Comparison of ENCODE assay signal across 11 mouse cellular contexts in genomic region chr12:86999283-86999820, GRCm38 (mm10). TPM values are rescaled to one million over a fixed set of nuclear protein-coding genes. Genes with fewer than 3 reads are reported as not detected.
A peak's percentile ranks its signal among the peaks of the same experiment; 100 is the strongest.
DNase-seq lines count a peak whose midpoint lies in the region; ATAC-seq and TF ChIP-seq lines count a peak whose summit lies in the region.
"Had no signal": no experiment of that assay in that cellular context is flagged by ENCODE, and none has a peak within 500 bp of the region (broad histone marks: within the 10 kb centered on the region; RNA-seq: fewer than 3 reads in every experiment).

No protein-coding gene starts in this region.

- 63% methylated on average over 10 of the region's 10 CpGs for WGBS in stomach, postnatal 0 days
- 73% methylated on average over 10 of the region's 10 CpGs for WGBS in kidney, embryonic 14.5 days

- H3K9me3 ChIP-seq in stomach, postnatal 0 days (ENCODE audit: control insufficient read depth, low read length): no peaks in the 10 kb centered on the region
- H3K9me3 ChIP-seq in kidney, embryonic 14.5 days (ENCODE audit: control insufficient read depth, low read length): no peaks in the 10 kb centered on the region
- H3K9me3 ChIP-seq: neural tube, embryonic 12.5 days had no signal

- no peak overlapping the region for H3K4me3 ChIP-seq in testis, adult 2 months (ENCODE audit: control insufficient read depth, low read depth, low read length)
- no peak overlapping the region for H3K4me3 ChIP-seq in stomach, postnatal 0 days (ENCODE audit: low read depth, low read length)
- no peak overlapping the region for H3K4me3 ChIP-seq in kidney, embryonic 14.5 days (ENCODE audit: low read length)
- H3K4me3 ChIP-seq: neural tube, embryonic 12.5 days had no signal

- no peaks in the 10 kb centered on the region for H3K36me3 ChIP-seq in testis, adult 2 months (ENCODE audit: control insufficient read depth, insufficient read depth, low read length)
- no peaks in the 10 kb centered on the region for H3K36me3 ChIP-seq in stomach, postnatal 0 days (ENCODE audit: control insufficient read depth, insufficient read depth, low read length)
- H3K36me3 ChIP-seq in kidney, embryonic 14.5 days (ENCODE audit: control insufficient read depth, insufficient read depth, low read length): no peaks in the 10 kb centered on the region
- H3K36me3 ChIP-seq: neural tube, embryonic 12.5 days had no signal

- H3K9ac ChIP-seq in stomach, postnatal 0 days (ENCODE audit: low read length): no peak overlapping the region
- H3K9ac ChIP-seq in kidney, embryonic 14.5 days (ENCODE audit: low read depth, low read length): no peak overlapping the region
- H3K9ac ChIP-seq: liver, embryonic 14.5 days; neural tube, embryonic 12.5 days had no signal

- DNase-seq in gastrocnemius, postnatal 25 days: peak; percentile 9
- DNase-seq in gastrocnemius, postnatal 14 days: no peak
- no peak for DNase-seq in testis, postnatal 10 days (ENCODE audit: low spot score)
- peak; percentile 80 for DNase-seq in heart, adult 9 months (ENCODE audit: low spot score in 2 of 2)
- DNase-seq in stomach, postnatal 0 days (ENCODE audit: low spot score): no peak
- DNase-seq in ovary, postnatal 10 days (ENCODE audit: low spot score): no peak
- DNase-seq: right cerebral cortex, postnatal 4 days had no signal

- H3K27me3 ChIP-seq in testis, adult 2 months (ENCODE audit: control insufficient read depth, insufficient read depth, low read length): no peaks in the 10 kb centered on the region
- H3K27me3 ChIP-seq in stomach, postnatal 0 days (ENCODE audit: control insufficient read depth, insufficient read depth, low read length): no peaks in the 10 kb centered on the region
- H3K27me3 ChIP-seq in kidney, embryonic 14.5 days (ENCODE audit: control insufficient read depth, insufficient read depth, low read length): no peaks in the 10 kb centered on the region
- H3K27me3 ChIP-seq: neural tube, embryonic 12.5 days had no signal

- no peak for TF ChIP-seq EP300 in stomach, postnatal 0 days (optimal IDR thresholded peaks at IDR 0.05)

- H3K27ac ChIP-seq in testis, adult 2 months (ENCODE audit: control insufficient read depth, insufficient read depth, low read depth, low read length): no peak overlapping the region
- no peak overlapping the region for H3K27ac ChIP-seq in stomach, postnatal 0 days (replicated peaks)
- H3K27ac ChIP-seq in kidney, embryonic 14.5 days (ENCODE audit: low read depth, low read length): no peak overlapping the region
- H3K27ac ChIP-seq: liver, embryonic 14.5 days; neural tube, embryonic 12.5 days had no signal

- H3K4me1 ChIP-seq in testis, adult 2 months (ENCODE audit: control insufficient read depth, insufficient read depth, low read length): no peaks in the 10 kb centered on the region
- no peaks in the 10 kb centered on the region for H3K4me1 ChIP-seq in stomach, postnatal 0 days (replicated peaks; ENCODE audit: control insufficient read depth, insufficient read depth)
- no peaks in the 10 kb centered on the region for H3K4me1 ChIP-seq in kidney, embryonic 14.5 days (ENCODE audit: control insufficient read depth, insufficient read depth, low read length)

- H3K4me2 ChIP-seq in stomach, postnatal 0 days (replicated peaks; ENCODE audit: low read depth): no peak overlapping the region
- no peak overlapping the region for H3K4me2 ChIP-seq in kidney, embryonic 14.5 days (replicated peaks; ENCODE audit: low read depth, low read length)
- H3K4me2 ChIP-seq: neural tube, embryonic 12.5 days had no signal

- TF ChIP-seq CTCF in testis, adult 2 months (IDR thresholded peaks at IDR 0.05; ENCODE audit: control insufficient read depth, insufficient read depth, insufficient replicate concordance, low read depth, low read length): peak; percentile 40; the same call in 1 of the 2 replicates
- peak; percentile 44 for TF ChIP-seq CTCF in stomach, postnatal 0 days (IDR thresholded peaks at IDR 0.05; ENCODE audit: low read depth)

- no peak for TF ChIP-seq POLR2A in testis, adult 2 months (IDR thresholded peaks at IDR 0.05; ENCODE audit: control insufficient read depth, low read depth, low read length)

- no peak for ATAC-seq in stomach, postnatal 0 days (ENCODE audit: low FRiP score, low TSS enrichment)
- no peak for ATAC-seq in kidney, embryonic 14.5 days (ENCODE audit: low FRiP score, low TSS enrichment)

- intact Hi-C loops in gastrocnemius, postnatal 14 days (cut with DNase I; ENCODE audit: low total_unique reads): no loop called here

RNA-seq across cellular contexts. Expression of gene Zdhhc22, which starts 9.1 kb away (rescaled TPM):
- total RNA-seq in gastrocnemius, postnatal 25 days (2021): not detected
- total RNA-seq in gastrocnemius, postnatal 14 days (2021): not detected
- polyA plus RNA-seq in testis, adult 2 months (2012; rRNA removed): not detected in 2 replicates
- polyA plus RNA-seq in stomach, postnatal 0 days (2015; fragmentation: Nextera tagmentation; extraction: Ambion mirVana): 0.53 and 0.58 TPM in 2 replicates
- polyA plus RNA-seq in kidney, embryonic 14.5 days (2014; fragmentation: Nextera tagmentation; extraction: Ambion mirVana): not detected in 2 replicates
- polyA plus RNA-seq: liver, embryonic 14.5 days had no signal

RNA-seq across cellular contexts. Expression of gene Tmem63c, which starts 21.8 kb away (rescaled TPM):
- not detected for total RNA-seq in gastrocnemius, postnatal 25 days (2021)
- total RNA-seq in gastrocnemius, postnatal 14 days (2021): under 1 TPM; 0.07 to 0.10 TPM
- 30.3 and 32.3 TPM in 2 replicates for polyA plus RNA-seq in testis, adult 2 months (2012; rRNA removed)
- polyA plus RNA-seq in stomach, postnatal 0 days (2015; fragmentation: Nextera tagmentation; extraction: Ambion mirVana): 0.72 and 0.74 TPM in 2 replicates
- 0.08 TPM in 1 of 2 replicates, not detected in the other for polyA plus RNA-seq in kidney, embryonic 14.5 days (2014; fragmentation: Nextera tagmentation; extraction: Ambion mirVana)
- polyA plus RNA-seq: liver, embryonic 14.5 days had no signal

RNA-seq across cellular contexts. Expression of gene Cipc, which starts 52.5 kb away (rescaled TPM):
- 10 to 100 TPM; 22.7 to 32.3 TPM for total RNA-seq in gastrocnemius, postnatal 25 days (2021)
- 10 to 100 TPM; 20.2 to 20.3 TPM for total RNA-seq in gastrocnemius, postnatal 14 days (2021)
- polyA plus RNA-seq in testis, adult 2 months (2012; rRNA removed): 42.7 and 45.6 TPM in 2 replicates
- 10.1 and 10.8 TPM in 2 replicates for polyA plus RNA-seq in stomach, postnatal 0 days (2015; fragmentation: Nextera tagmentation; extraction: Ambion mirVana)
- 12.6 and 30.4 TPM in 2 replicates for polyA plus RNA-seq in kidney, embryonic 14.5 days (2014; fragmentation: Nextera tagmentation; extraction: Ambion mirVana)

Comparison
In these comparisons a context has a peak if more than half of its experiments do, and no peak if none do; other contexts are left out.
1. DNase-seq: peak in gastrocnemius, postnatal 25 days (single experiment) and heart, adult 9 months (2 of 2); none in gastrocnemius, postnatal 14 days (single experiment), testis, postnatal 10 days (single experiment), stomach, postnatal 0 days (single experiment) and ovary, postnatal 10 days (single experiment).
2. RNA of gene Tmem63c, which starts 21.8 kb away (polyA plus RNA-seq): 30.3 to 32.3 TPM in testis, adult 2 months; 0.72 to 0.74 TPM in stomach, postnatal 0 days and 0.08 TPM in kidney, embryonic 14.5 days; every median in the first group is over 10 times any median in the second.